Mouse (Mus musculus) layer of hippocampus, adult 18-20 months (tissue): ENCODE data around the gene St3gal6. TPM values are rescaled to one million over a fixed set of nuclear protein-coding genes. Genes with fewer than 3 reads are reported as not detected.
A peak's percentile ranks its signal among the peaks of the same experiment; 100 is the strongest.

Experiments
- DNase-seq, 2 experiments: peaks; one replicate each; pipeline ENCODE4 v3.0.0; 2022; ENCODE audit warnings: low spot score in 2 of 2
- total RNA-seq, 2 experiments: library from RNA; stranded (reverse); gene quantifications; 2 replicates each; pipeline ENCODE4 v1.2.3; 2021

The St3gal6 gene
- total RNA-seq, 2 experiments from 2014 or later, result 13.8 to 14.1 TPM

DNA sequence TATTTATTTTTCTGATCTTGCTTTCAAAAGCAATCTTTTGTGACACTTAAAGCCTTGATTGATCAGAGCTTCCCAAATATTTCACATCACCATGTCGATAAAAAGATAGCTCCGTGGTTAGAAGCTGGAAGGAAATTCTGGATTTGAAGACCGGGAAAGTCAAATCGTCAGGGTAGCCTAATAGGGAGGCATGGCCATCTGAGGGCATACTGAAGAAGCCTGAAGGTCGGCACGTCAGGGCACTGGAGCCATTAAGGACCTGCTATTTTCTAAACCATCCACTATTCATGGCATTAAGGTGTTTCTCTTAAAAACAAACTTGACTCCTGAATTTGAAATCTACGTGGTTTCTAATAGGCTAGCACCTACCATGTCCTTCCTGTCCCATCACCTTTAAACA lies 2.1 kb downstream of the St3gal6 start:
- DNase-seq, result no peak

- DNase-seq, result no peak
Measured at GRCm38 (mm10) chr16:58521182-58521581, 2.9 kb downstream of the St3gal6 start.

- DNase-seq, result no peak
Measured at GRCm38 (mm10) chr16:58520457-58520856, 3.6 kb downstream of the St3gal6 start.

- no peak for DNase-seq
Measured at GRCm38 (mm10) chr16:58519650-58520073, 4.4 kb downstream of the St3gal6 start.

DNA sequence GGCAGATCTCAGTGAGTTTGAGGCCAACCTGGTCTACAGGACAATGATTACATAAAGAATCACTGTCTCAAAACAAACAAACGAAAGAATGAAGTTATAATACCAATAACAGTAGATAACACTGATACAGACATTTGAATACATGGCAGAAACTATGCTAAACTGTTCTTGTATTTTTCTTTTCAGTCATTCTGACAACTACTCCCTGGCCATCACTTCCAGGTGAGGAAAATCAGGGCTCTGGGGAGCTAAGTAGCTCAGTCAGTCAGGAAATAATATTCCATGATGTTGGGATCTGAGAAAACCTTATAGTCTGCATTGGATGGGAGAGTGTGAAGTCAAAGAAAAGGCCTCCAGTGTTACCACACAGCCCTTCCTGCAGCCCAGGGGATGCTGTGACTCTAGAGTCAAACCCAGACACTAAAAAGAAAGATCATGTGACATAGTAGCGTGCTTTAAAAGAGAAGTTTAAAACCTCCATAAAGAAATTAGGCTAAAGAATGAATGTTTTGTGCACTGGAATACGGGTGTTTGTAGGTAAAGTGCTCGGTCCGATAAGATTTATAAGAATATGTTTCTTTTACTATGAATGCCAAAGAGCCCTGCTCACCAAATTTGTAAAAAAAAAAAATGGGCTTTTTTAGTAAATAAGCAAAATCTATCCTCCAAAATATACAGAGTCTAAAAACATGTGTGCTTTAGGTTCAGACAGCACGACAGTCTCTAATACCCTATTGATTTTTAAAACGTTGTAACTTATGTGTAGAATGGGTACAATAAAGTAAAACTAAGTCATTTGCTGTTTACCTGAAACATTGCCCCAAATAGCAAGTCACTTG lies 6.9 kb downstream of the St3gal6 start:
- no peak for DNase-seq

DNA sequence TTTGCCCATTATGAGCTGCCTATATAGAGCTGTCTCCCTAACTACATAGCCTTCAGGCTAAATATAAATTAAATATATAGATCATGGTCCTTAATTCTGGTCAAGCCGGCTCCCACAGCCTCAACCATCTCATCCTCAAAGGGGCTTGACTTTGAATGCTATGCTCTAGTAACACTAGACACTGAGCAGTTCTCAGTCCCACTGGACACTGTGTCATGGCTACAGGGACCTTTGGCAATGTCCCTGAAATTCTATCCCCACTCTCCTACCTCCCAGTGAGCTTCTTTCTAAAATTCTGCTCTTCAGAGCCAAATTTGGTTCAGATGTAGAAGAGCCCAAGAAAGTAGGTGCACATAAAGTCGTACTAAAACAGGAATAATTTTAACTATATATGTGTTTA lies 7.9 kb downstream of the St3gal6 start:
- no peak for DNase-seq

DNA sequence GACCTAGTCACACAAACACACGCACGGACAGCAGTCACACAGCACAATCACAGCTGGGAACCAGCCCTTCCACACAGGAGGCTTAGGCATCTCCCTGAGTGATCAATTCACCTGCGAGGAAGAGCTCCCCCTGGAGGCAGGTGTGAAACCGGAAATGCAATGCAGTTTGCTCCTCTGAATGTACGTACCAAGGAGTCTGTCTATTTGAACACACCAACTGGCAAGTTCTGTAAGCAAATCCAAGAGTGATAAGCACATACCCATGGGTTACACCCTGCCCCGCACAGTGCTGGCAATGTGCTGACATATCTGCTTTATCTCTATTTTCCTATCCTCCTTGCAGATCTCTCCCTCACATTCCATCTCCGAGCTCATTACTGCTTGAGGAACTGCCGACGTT lies 9.5 kb downstream of the St3gal6 start:
- DNase-seq, result no peak

DNA sequence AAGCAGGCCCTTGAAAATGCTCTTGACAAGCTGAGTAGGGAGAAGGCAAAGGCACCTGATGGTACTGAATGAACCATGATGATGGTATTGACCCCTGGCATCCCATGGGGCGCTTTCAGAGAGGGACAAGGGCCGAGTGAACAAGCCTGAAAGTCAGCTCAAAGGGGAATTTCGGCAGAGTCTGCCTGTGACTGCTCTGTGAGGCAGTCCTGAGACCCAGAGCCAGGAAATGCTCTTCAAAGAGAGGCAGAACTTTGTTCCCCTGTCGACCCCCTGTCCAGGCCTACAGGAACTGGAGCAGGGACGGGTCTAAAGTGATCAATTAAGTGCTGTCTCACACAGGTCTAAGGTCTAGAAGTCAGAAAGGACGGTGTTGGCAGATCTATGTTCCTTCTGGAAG lies 10.3 kb downstream of the St3gal6 start:
- DNase-seq, result no peak

DNA sequence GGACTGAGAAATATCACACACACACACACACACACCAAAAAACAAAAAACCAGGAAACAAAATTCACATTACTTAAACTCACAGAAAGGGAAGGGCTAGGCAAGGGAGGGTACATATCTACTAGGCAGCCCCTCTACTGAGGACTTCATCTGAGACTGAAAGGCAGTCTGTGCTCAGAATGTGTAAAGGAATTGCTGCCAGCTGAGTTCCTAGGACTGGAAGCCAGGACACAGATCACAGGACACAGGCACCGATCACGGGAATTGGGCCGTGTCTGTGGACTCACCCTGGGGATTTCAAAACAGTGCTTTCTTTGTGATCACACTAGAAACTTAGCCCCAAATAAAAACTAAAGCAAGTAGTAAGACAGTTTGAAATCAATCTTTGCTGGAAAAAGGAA lies 11.2 kb downstream of the St3gal6 start:
- peak in 1 of 2 experiments; percentile 36 for DNase-seq

DNA sequence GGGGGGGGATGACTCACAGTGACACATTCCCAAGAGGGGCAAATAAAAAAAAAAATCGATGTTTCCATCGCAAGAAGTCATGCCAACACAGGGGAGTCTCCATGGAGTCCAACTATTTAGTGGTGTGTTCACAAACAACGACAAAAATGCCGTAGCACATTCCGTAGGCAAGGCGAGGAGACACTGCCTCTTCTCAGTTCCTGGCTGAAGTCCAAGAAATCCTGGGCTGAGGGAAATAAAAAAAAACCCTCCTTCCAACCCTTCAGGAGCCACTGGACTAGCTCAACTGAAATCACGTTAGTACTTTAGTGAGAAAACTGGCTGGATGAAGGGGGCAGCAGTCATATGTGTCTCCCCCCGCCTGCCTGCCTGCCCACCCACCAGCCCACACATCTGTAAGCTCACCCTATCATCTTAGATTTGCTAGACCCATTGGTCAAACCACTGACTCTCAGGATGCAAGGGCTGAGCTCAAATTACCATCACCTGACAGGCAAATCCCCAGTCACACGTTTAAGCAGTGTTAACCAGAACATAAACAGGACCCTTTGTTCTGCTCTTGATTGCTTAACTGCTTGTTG lies 11.8 kb downstream of the St3gal6 start:
- DNase-seq, result no peak

- DNase-seq, result no peak
Measured at GRCm38 (mm10) chr16:58504945-58505344, 19.1 kb downstream of the St3gal6 start.

DNA sequence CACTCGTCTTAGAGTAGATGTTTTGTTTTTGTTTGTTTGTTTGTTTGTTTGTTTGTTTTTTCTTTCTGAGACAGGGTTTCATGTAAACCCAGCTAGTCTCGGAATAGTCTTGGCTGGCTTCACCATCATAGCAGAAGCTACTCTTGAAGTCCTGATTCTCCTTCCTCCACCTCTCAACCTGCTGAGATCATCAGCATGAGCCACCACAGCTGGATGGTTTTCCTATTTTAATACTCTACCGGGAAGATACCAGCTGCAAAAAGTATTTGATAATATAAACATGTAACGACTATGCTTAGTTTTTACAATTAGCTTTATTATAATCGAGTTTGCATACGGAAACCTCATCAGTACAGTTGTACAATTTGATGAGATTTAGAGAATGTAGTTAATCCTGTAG lies 21.5 kb downstream of the St3gal6 start:
- no peak for DNase-seq

DNA sequence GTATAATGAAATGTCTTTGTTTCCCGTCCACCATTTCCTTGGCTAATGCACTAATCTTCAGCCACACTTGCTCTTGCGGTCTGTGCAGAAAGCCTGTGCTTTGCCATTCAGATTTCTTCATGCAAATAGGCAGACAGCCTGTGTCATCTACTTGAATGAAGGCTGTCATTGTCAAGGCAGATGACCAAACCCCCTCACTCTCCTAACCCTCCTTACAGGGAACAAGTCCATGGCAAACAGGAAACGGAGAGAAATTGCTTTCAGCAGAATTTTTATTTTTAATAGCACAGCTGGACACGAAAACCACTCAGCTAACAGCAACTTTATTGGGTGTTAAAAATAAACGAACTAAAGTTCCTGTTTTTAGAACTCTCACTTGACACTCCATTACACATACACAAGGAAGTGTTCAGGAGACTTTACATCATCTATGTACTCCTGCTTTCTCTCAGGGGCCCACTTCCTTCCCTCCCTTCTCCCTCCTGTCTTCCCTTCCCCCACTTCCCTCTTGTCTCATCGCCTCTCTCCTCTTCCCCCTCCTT lies 22.2 kb downstream of the St3gal6 start:
- no peak for DNase-seq

- DNase-seq, result no peak
Measured at GRCm38 (mm10) chr16:58499650-58500049, 24.4 kb downstream of the St3gal6 start.

DNA sequence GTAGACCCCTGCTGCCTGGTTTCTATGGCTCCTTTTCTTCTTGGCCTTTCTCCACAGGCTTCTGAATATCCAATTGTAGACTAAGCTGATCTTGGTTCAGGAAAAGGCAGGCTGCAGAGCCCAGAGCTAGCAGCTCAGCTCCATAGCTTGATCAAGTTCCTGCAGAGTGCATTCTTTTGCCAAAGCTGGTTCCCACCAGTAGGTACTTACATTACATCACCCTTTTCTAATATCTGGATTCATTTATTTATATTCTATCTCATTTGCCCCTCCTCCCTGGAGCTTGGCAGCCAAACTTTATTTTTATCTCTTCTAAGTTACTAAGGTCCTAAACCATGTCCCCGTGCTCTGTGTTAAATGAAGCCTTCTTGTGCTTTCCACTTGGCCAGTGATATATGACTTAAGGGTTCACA lies 24.9 kb downstream of the St3gal6 start:
- DNase-seq, result no peak

DNA sequence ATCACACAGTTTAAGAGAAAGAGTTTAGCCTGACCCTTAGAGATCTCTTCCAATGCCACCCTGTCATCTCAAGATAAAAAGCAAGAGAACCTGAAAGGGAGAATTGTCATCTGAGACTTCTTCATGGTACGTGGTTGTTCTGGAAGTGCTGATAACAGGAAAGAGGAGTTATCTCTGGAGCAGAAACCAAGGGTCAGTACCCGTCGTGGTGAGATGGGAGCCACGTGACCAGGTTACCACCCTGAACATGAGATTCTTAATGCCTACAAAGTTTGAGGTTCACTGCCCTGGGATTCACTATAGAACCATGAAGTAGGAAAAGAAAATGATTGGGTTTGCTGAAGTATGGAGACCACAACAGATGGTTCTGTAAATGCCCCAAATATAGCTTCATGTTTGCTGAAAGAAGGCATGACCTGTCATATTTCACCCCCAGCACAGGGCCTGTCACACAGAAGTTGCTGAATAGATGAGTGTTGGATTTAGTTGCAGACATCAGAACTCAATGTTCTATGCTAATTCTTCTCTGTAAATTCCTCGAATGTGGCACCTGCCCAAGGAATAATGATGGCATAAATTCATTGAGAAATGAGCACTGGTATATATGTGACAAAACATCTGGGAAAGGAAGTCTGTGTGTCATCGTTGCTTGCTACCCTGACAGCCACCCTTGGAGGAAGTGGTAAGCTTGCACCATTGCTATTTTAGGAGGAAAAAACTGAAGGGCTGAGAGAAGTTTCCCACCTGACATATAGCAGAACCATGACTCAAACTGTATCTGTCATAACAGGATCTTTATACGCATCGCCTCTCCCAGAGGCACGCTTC lies 25.9 kb downstream of the St3gal6 start:
- DNase-seq, result no peak

GRCm38 (mm10) chr16:58496791-58497190 lies 27.3 kb downstream of the St3gal6 start:
- no peak for DNase-seq

DNA sequence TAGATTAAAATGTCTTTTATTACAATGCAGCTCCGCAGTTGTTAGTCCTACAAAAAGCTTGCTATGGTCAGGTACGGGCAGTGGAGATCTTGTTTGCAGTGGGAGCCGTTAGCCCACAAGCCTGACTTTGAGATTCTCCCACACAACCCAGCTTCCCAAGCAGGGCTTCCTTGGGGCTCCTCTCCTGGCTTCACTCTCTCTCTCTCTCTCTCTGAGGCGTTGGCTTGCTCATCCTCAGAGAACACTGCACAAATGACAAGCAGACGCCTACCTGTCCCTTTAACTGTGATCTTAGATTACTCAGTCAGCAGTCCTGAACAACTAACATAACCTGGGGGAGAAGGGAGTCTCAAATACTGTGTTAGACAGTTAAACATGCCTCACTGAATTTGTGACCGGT lies 36.2 kb downstream of the St3gal6 start:
- DNase-seq, result no peak

- DNase-seq, result no peak
Measured at GRCm38 (mm10) chr16:58482296-58482695, 41.7 kb downstream of the St3gal6 start.

GRCm38 (mm10) chr16:58481906-58482270 lies 42.2 kb downstream of the St3gal6 start:
- no peak for DNase-seq

- DNase-seq, result no peak
Measured at GRCm38 (mm10) chr16:58481219-58481905, 42.7 kb downstream of the St3gal6 start.
